Mouse (Mus musculus) intestine, embryonic 14.5 days (tissue): ENCODE results near the gene Ensa. TPM values are rescaled to one million over a fixed set of nuclear protein-coding genes. Genes with fewer than 3 reads are reported as not detected.
"Not testable (repeated sequence)": the region's sequence is repeated elsewhere in the genome, so short reads cannot be mapped to it uniquely, and the experiment has no call there.

Experiments
- ATAC-seq: fragments of 200-750 bp; cut with Nextera tagmentation; replicated peaks from 2 replicates; pipeline ENCODE4 v1.8.0; 2017; ENCODE audit warnings: low read depth, moderate number of reproducible peaks, moderate TSS enrichment, moderate library complexity; ENCODE audit not compliant: low FRiP score, low TSS enrichment
- DNase-seq: peaks from one replicate; pipeline ENCODE4 v3.0.0-alpha.2; 2018; ENCODE audit warnings: low spot score
- H3K27ac ChIP-seq: fragments of 300-500 bp; sonication (generic); 2 replicates; pipeline ENCODE4 v1.5.1; 2014; ENCODE audit warnings: low read depth, mild to moderate bottlenecking, control low read depth
- H3K27me3 ChIP-seq: fragments of 300-500 bp; sonication (generic); replicated peaks from 2 replicates; pipeline ENCODE4 v1.6.1; 2014; ENCODE audit warnings: low read length, control low read depth; ENCODE audit not compliant: control insufficient read depth, insufficient read depth
- H3K36me3 ChIP-seq: fragments of 300-500 bp; sonication (generic); 2 replicates; pipeline ENCODE4 v1.6.1; 2014; ENCODE audit warnings: low read length, control low read depth; ENCODE audit not compliant: control insufficient read depth, insufficient read depth
- H3K4me1 ChIP-seq: fragments of 300-500 bp; sonication (generic); replicated peaks from 2 replicates; pipeline ENCODE4 v1.6.1; 2014; ENCODE audit warnings: low read length, control low read depth, mixed read lengths; ENCODE audit not compliant: control insufficient read depth, insufficient read depth
- H3K4me2 ChIP-seq: fragments of 300-500 bp; sonication (generic); 2 replicates; pipeline ENCODE4 v1.6.1; 2014; ENCODE audit warnings: low read length
- H3K4me3 ChIP-seq: fragments of 300-500 bp; sonication (generic); 2 replicates; pipeline ENCODE4 v1.5.1; 2014; ENCODE audit warnings: low read depth, low read length, control low read depth, mixed read lengths
- H3K9ac ChIP-seq: fragments of 300-500 bp; sonication (generic); 2 replicates; pipeline ENCODE4 v1.6.1; 2014; ENCODE audit warnings: mild to moderate bottlenecking, low read length
- H3K9me3 ChIP-seq: fragments of 300-500 bp; sonication (generic); 2 replicates; pipeline ENCODE4 v1.6.1; 2016; ENCODE audit warnings: low read length, control low read depth; ENCODE audit not compliant: control insufficient read depth
- WGBS: fragments of 180-500 bp; shearing (Covaris S2); extraction: QIAGEN DNeasy Blood & Tissue Kit; methylation state at CpG from one replicate; pipeline ENCODE4 v1.1.7; 2014; 5-methylcytosine and 5-hydroxymethylcytosine counted together
- polyA plus RNA-seq: library from polyadenylated mRNA; unstranded; fragments of >200 nt; fragmentation: Nextera tagmentation; extraction: Ambion mirVana; gene quantifications from 2 replicates; pipeline ENCODE4 v1.2.1, GENCODE M21; 2014

Gene Ensa
- polyA plus RNA-seq, 1 experiment from 2014 or later = 71.8 TPM

GRCm38 (mm10) chr3:95670419-95670818 is 45.6 kb downstream of the Ensa start:
- H3K4me2 ChIP-seq, DNase-seq, H3K9ac ChIP-seq, H3K36me3 ChIP-seq, H3K4me3 ChIP-seq, ATAC-seq, H3K9me3 ChIP-seq, H3K27ac ChIP-seq, H3K27me3 ChIP-seq: not testable (repeated sequence)
- WGBS = 95% methylated on average over 3 of the region's 3 CpGs
- peaks cover 64% of the 10 kb centered on the region for H3K4me1 ChIP-seq

- no peak overlapping the region for H3K27ac ChIP-seq
- H3K4me2 ChIP-seq = no peak overlapping the region
- WGBS = 79% methylated on average over 5 of the region's 5 CpGs
- H3K36me3 ChIP-seq = no peaks in the 10 kb centered on the region
- ATAC-seq = no peak
- H3K9me3 ChIP-seq = no peaks in the 10 kb centered on the region
- no peak for DNase-seq
- H3K4me3 ChIP-seq = no peak overlapping the region
- H3K4me1 ChIP-seq = peaks cover 68% of the 10 kb centered on the region
- no peaks in the 10 kb centered on the region for H3K27me3 ChIP-seq
- H3K9ac ChIP-seq = no peak overlapping the region
Observed at GRCm38 (mm10) chr3:95671201-95671600, 46.4 kb downstream of the Ensa start.

- Histone ChIP-seq H3K4me2 (no peak overlapping the region), H3K36me3 (no peaks in the 10 kb centered on the region), H3K9ac (no peak overlapping the region), H3K4me3 (no peak overlapping the region), H3K9me3 (no peaks in the 10 kb centered on the region), H3K27ac (0 out of 2 replicates have a peak overlapping the region, but pooled peaks have one; percentile 96), H3K4me1 (peaks cover 58% of the 10 kb centered on the region), H3K27me3 (no peaks in the 10 kb centered on the region)
- DNase-seq (no peak), ATAC-seq (no peak)
- 52% methylated on average over 3 of the region's 3 CpGs for WGBS
Observed at GRCm38 (mm10) chr3:95672461-95672860, 47.7 kb downstream of the Ensa start.

GRCm38 (mm10) chr3:95672861-95673706 is 48.3 kb downstream of the Ensa start:
- Histone ChIP-seq H3K4me2 (peak overlapping the region; percentile 20; the same call in 1 of the 2 replicates), H3K36me3 (no peaks in the 10 kb centered on the region), H3K9me3 (no peaks in the 10 kb centered on the region), H3K4me3 (no peak overlapping the region), H3K27me3 (no peaks in the 10 kb centered on the region), H3K9ac (no peak overlapping the region), H3K4me1 (peaks cover 52% of the 10 kb centered on the region), H3K27ac (peak overlapping the region; percentile 96)
- ATAC-seq = no peak
- no peak for DNase-seq
- WGBS = 35% methylated on average over 10 of the region's 10 CpGs

GRCm38 (mm10) chr3:95673707-95674211 is 49.0 kb downstream of the Ensa start:
- H3K27ac ChIP-seq = peak overlapping the region; percentile 96
- no peaks in the 10 kb centered on the region for H3K27me3 ChIP-seq
- DNase-seq = no peak
- peak overlapping the region; percentile 20 for H3K4me2 ChIP-seq
- H3K36me3 ChIP-seq = no peaks in the 10 kb centered on the region
- peak; percentile 10; the same call in 1 of the 2 replicates for ATAC-seq
- peaks cover 45% of the 10 kb centered on the region for H3K4me1 ChIP-seq
- no peaks in the 10 kb centered on the region for H3K9me3 ChIP-seq
- no peak overlapping the region for H3K9ac ChIP-seq
- H3K4me3 ChIP-seq = no peak overlapping the region
- WGBS = 15% methylated on average over 11 of the region's 11 CpGs

GRCm38 (mm10) chr3:95674236-95674635 is 49.4 kb downstream of the Ensa start:
- no peak for DNase-seq
- ATAC-seq = peak; percentile 48
- Histone ChIP-seq H3K4me3 (no peak overlapping the region), H3K36me3 (no peaks in the 10 kb centered on the region), H3K4me2 (peak overlapping the region; percentile 36), H3K9me3 (no peaks in the 10 kb centered on the region), H3K27ac (peak overlapping the region; percentile 96), H3K27me3 (no peaks in the 10 kb centered on the region), H3K9ac (no peak overlapping the region), H3K4me1 (peaks cover 44% of the 10 kb centered on the region)
- WGBS = 0% methylated on average over 1 of the region's 2 CpGs

GRCm38 (mm10) chr3:95674812-95675211 is 50.0 kb downstream of the Ensa start:
- ATAC-seq = peak; percentile 6; the same call in 1 of the 2 replicates
- H3K36me3 ChIP-seq = no peaks in the 10 kb centered on the region
- no peaks in the 10 kb centered on the region for H3K27me3 ChIP-seq
- H3K4me3 ChIP-seq = no peak overlapping the region
- peaks cover 44% of the 10 kb centered on the region for H3K4me1 ChIP-seq
- H3K9ac ChIP-seq = 0 out of 2 replicates have a peak overlapping the region, but pooled peaks have one; percentile 1
- WGBS = 6% methylated on average over 6 of the region's 6 CpGs
- H3K27ac ChIP-seq = peak overlapping the region; percentile 96
- no peaks in the 10 kb centered on the region for H3K9me3 ChIP-seq
- DNase-seq = no peak
- peak overlapping the region; percentile 36 for H3K4me2 ChIP-seq

GRCm38 (mm10) chr3:95675301-95676092 is 50.7 kb downstream of the Ensa start:
- Histone ChIP-seq H3K27me3 (no peaks in the 10 kb centered on the region), H3K36me3 (no peaks in the 10 kb centered on the region), H3K9me3 (no peaks in the 10 kb centered on the region), H3K9ac (0 out of 2 replicates have a peak overlapping the region, but pooled peaks have one; percentile 1), H3K4me2 (peak overlapping the region; percentile 36), H3K27ac (peak overlapping the region; percentile 96), H3K4me3 (no peak overlapping the region), H3K4me1 (peaks cover 44% of the 10 kb centered on the region)
- ATAC-seq (peak; percentile 30), DNase-seq (peak; percentile 79)
- 10% methylated on average over 8 of the region's 8 CpGs for WGBS
